Mouse (Mus musculus) hindbrain, embryonic 12.5 days (tissue): ENCODE data around the gene Alkbh4. TPM values are rescaled to one million over a fixed set of nuclear protein-coding genes. Genes with fewer than 3 reads are reported as not detected.
A peak's percentile ranks its signal among the peaks of the same experiment; 100 is the strongest.
"Not testable (repeated sequence)": the region's sequence is repeated elsewhere in the genome, so short reads cannot be mapped to it uniquely, and the experiment has no call there.

ENCODE experiments used
- ATAC-seq: fragments of 200-750 bp; cut with Nextera tagmentation; 2 replicates; pipeline ENCODE4 v1.8.0; 2017; ENCODE audit warnings: moderate TSS enrichment; ENCODE audit not compliant: low FRiP score
- H3K27ac ChIP-seq: fragments of 300-500 bp; sonication (generic); 2 replicates; pipeline ENCODE4 v1.5.1; 2016; ENCODE audit warnings: mild to moderate bottlenecking
- H3K27me3 ChIP-seq: fragments of 300-500 bp; sonication (generic); 2 replicates; pipeline ENCODE4 v1.6.1; 2016; ENCODE audit warnings: mild to moderate bottlenecking
- H3K36me3 ChIP-seq: fragments of 300-500 bp; sonication (generic); 2 replicates; pipeline ENCODE4 v1.6.1; 2016; ENCODE audit warnings: mild to moderate bottlenecking
- H3K4me1 ChIP-seq: fragments of 300-500 bp; sonication (generic); 2 replicates; pipeline ENCODE4 v1.6.1; 2016
- H3K4me2 ChIP-seq: fragments of 300-500 bp; sonication (generic); replicated peaks from 2 replicates; pipeline ENCODE4 v1.6.1; 2016; ENCODE audit warnings: mild to moderate bottlenecking
- H3K4me3 ChIP-seq: fragments of 300-500 bp; sonication (generic); 2 replicates; pipeline ENCODE4 v1.5.1; 2016; ENCODE audit warnings: mild to moderate bottlenecking
- H3K9ac ChIP-seq: fragments of 300-500 bp; sonication (generic); 2 replicates; pipeline ENCODE4 v1.6.1; 2016; ENCODE audit warnings: mild to moderate bottlenecking, moderate library complexity
- H3K9me3 ChIP-seq: fragments of 300-500 bp; sonication (generic); replicated peaks from 2 replicates; pipeline ENCODE4 v1.6.1; 2016; ENCODE audit warnings: mild to moderate bottlenecking
- WGBS: fragments of 180-500 bp; shearing (Covaris S2); methylation state at CpG from one replicate; pipeline ENCODE4 v1.1.7; 2016; 5-methylcytosine and 5-hydroxymethylcytosine counted together
- polyA plus RNA-seq: library from polyadenylated mRNA; unstranded; fragments of >200 nt; fragmentation: Nextera tagmentation; extraction: Ambion mirVana; gene quantifications from 2 replicates; pipeline ENCODE4 v1.2.1, GENCODE M21; 2016

Gene Alkbh4
- polyA plus RNA-seq, 1 experiment from 2014 or later = 23.3 TPM

DNA sequence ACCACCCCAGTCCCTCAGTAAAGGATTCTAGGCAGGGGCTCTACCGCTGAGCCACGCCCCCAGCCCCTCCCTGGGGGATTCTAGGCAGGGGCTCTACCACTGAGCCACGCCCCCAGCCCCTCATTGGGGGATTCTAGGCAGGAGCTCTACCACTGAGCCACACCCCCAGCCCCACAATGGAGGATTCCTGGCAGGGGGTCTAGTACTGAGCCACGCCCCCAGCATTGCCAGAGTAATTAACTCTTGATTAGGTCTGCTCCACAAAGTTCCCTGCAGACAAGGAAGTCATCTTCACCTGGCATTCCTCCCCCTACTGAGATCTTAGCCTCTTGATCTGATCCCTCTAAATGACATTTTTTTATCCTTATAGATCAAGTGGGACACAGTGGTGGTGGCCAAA is 22.4 kb upstream of the Alkbh4 start:
- not testable (repeated sequence) for ATAC-seq, H3K4me2 ChIP-seq, H3K9me3 ChIP-seq, H3K27me3 ChIP-seq, H3K4me3 ChIP-seq, H3K27ac ChIP-seq, H3K9ac ChIP-seq, H3K36me3 ChIP-seq
- WGBS = 56% methylated on average over 4 of the region's 4 CpGs
- peaks cover 22% of the 10 kb centered on the region for H3K4me1 ChIP-seq

GRCm38 (mm10) chr5:136115891-136116783 is 19.8 kb upstream of the Alkbh4 start, which contains the start of gene Polr2j:
Gene Polr2j, plus strand, starts transcription at chr5:136116631.
- 2% methylated on average over 42 of the region's 42 CpGs for WGBS
- H3K36me3 ChIP-seq = peaks cover 16% of the 10 kb centered on the region
- peak within 1 kb of the TSS; percentile 56; the same call in 1 of the 2 replicates for H3K27ac ChIP-seq
- H3K9me3 ChIP-seq = no peaks in the 10 kb centered on the region
- H3K4me1 ChIP-seq = peaks cover 23% of the 10 kb centered on the region
- peak within 1 kb of the TSS; percentile 80 for H3K9ac ChIP-seq
- ATAC-seq = peak; percentile 94
- H3K27me3 ChIP-seq = no peaks in the 10 kb centered on the region
- H3K4me2 ChIP-seq = peak within 1 kb of the TSS; percentile 88
- H3K4me3 ChIP-seq = peak within 1 kb of the TSS; percentile 75

- H3K9me3 ChIP-seq = no peaks in the 10 kb centered on the region
- H3K4me3 ChIP-seq = peak overlapping the region; percentile 75
- H3K36me3 ChIP-seq = peaks cover 22% of the 10 kb centered on the region
- peaks cover 23% of the 10 kb centered on the region for H3K4me1 ChIP-seq
- H3K27me3 ChIP-seq = no peaks in the 10 kb centered on the region
- under 1% methylated on average over 22 of the region's 22 CpGs for WGBS
- ATAC-seq = peak; percentile 65
- peak overlapping the region; percentile 88 for H3K4me2 ChIP-seq
- peak overlapping the region; percentile 80 for H3K9ac ChIP-seq
- H3K27ac ChIP-seq = peak overlapping the region; percentile 56; the same call in 1 of the 2 replicates
Observed at GRCm38 (mm10) chr5:136116784-136117112, 19.2 kb upstream of the Alkbh4 start.

DNA sequence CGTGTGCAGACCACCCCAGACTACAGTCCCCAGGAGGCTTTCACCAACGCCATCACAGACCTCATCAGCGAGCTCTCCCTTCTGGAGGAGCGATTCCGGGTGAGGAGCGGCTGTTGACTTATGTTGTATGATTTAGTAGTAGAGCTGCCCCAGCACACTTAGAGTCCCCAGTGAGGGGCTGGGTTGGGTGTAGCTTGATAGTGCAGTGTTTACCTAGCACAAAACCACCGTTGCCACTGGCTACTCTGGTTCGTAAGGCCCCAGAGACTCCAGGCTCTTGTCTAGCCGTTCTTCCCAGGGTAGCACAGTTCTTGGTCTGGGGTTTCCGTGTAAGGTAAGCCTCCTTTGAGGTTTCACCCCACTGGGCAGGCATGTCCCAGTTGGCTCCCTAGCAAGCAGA is 13.8 kb upstream of the Alkbh4 start:
- H3K27me3 ChIP-seq = no peaks in the 10 kb centered on the region
- no peak overlapping the region for H3K4me2 ChIP-seq
- 87% methylated on average over 10 of the region's 10 CpGs for WGBS
- H3K4me1 ChIP-seq = peaks cover 12% of the 10 kb centered on the region
- no peak overlapping the region for H3K9ac ChIP-seq
- H3K27ac ChIP-seq = no peak overlapping the region
- H3K9me3 ChIP-seq = no peaks in the 10 kb centered on the region
- no peak for ATAC-seq
- H3K36me3 ChIP-seq = peaks cover 64% of the 10 kb centered on the region
- H3K4me3 ChIP-seq = no peak overlapping the region

GRCm38 (mm10) chr5:136136292-136136990 is 495 bp downstream of the Alkbh4 start:
- Histone ChIP-seq H3K4me2 (peak overlapping the region; percentile 90), H3K9me3 (no peaks in the 10 kb centered on the region), H3K27ac (peak overlapping the region; percentile 60; the same call in 1 of the 2 replicates), H3K27me3 (no peaks in the 10 kb centered on the region), H3K4me3 (peak overlapping the region; percentile 64), H3K4me1 (peaks cover 19% of the 10 kb centered on the region), H3K9ac (peak overlapping the region; percentile 74), H3K36me3 (peaks cover 39% of the 10 kb centered on the region)
- no peak for ATAC-seq
- WGBS = 9% methylated on average over 20 of the region's 20 CpGs

DNA sequence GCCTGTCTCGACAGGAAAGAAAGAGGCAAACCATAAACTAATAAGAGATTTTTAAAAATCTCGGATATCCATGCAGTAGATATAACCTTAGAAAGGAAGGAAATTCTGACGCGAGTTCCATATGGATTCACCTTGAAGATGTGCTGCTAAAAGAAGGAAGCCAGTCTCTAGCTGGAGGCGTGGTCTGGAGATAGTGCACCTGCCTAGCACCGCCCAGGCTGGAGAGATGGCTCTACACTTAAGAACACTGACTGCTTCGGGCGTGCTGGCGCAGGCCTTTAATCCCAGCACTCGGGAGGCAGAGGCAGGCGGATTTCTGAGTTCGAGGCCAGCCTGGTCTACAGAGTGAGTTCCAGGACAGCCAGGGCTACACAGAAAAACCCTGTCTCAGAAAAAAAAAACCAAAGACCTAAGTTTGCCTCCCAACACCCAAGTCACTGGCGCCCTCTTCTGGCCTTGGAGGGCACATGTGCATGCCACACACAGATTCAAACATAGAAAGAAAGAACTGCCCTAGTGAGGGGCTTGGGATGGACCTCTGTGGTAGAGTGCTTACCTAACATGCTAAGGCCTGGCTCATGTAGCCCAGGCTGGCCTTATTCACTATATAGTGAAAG is 1.8 kb downstream of the Alkbh4 start:
- Histone ChIP-seq H3K4me3 (no peak overlapping the region), H3K4me2 (no peak overlapping the region), H3K27me3 (no peaks in the 10 kb centered on the region), H3K36me3 (peaks cover 41% of the 10 kb centered on the region), H3K9me3 (no peaks in the 10 kb centered on the region), H3K9ac (no peak overlapping the region), H3K4me1 (peaks cover 19% of the 10 kb centered on the region), H3K27ac (no peak overlapping the region)
- 75% methylated on average over 13 of the region's 13 CpGs for WGBS
- ATAC-seq = no peak

GRCm38 (mm10) chr5:136139393-136139792 is 3.4 kb downstream of the Alkbh4 start:
- WGBS = 96% methylated on average over 13 of the region's 13 CpGs
- Histone ChIP-seq H3K4me3 (no peak overlapping the region), H3K4me1 (peaks cover 19% of the 10 kb centered on the region), H3K9me3 (no peaks in the 10 kb centered on the region), H3K27me3 (no peaks in the 10 kb centered on the region), H3K9ac (no peak overlapping the region), H3K36me3 (peaks cover 36% of the 10 kb centered on the region), H3K27ac (no peak overlapping the region), H3K4me2 (no peak overlapping the region)
- no peak for ATAC-seq

GRCm38 (mm10) chr5:136140057-136140482 is 4.1 kb downstream of the Alkbh4 start:
- Histone ChIP-seq H3K4me1 (peaks cover 12% of the 10 kb centered on the region), H3K9ac (no peak overlapping the region), H3K27ac (no peak overlapping the region), H3K36me3 (peaks cover 36% of the 10 kb centered on the region), H3K27me3 (no peaks in the 10 kb centered on the region), H3K4me2 (no peak overlapping the region), H3K9me3 (no peaks in the 10 kb centered on the region), H3K4me3 (no peak overlapping the region)
- WGBS = 95% methylated on average over 10 of the region's 10 CpGs
- ATAC-seq = no peak

DNA sequence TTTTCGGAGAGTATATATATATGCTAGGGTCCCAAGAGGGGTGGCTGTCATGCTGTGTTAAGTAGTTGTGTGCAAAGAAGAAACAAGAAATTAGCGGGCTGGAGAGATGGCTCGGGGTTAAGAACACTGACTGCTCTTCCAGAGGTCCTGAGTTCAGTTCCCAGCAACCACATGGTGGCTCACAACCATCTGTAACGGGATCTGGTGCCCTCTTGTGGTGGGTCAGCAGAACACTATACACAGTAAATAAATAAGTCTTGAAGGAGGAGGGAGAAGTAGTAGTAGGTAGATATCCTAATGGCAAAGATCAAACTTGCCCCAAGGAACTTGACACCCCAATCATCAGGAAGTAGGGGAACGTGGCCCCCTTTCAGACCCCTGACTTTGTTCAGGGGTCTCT is 6.8 kb downstream of the Alkbh4 start:
- peaks cover 36% of the 10 kb centered on the region for H3K36me3 ChIP-seq
- no peaks in the 10 kb centered on the region for H3K27me3 ChIP-seq
- H3K9me3 ChIP-seq = no peaks in the 10 kb centered on the region
- no peak overlapping the region for H3K4me2 ChIP-seq
- no peak for ATAC-seq
- H3K9ac ChIP-seq = no peak overlapping the region
- 92% methylated on average over 5 of the region's 5 CpGs for WGBS
- H3K4me1 ChIP-seq = no peaks in the 10 kb centered on the region
- no peak overlapping the region for H3K27ac ChIP-seq
- no peak overlapping the region for H3K4me3 ChIP-seq

DNA sequence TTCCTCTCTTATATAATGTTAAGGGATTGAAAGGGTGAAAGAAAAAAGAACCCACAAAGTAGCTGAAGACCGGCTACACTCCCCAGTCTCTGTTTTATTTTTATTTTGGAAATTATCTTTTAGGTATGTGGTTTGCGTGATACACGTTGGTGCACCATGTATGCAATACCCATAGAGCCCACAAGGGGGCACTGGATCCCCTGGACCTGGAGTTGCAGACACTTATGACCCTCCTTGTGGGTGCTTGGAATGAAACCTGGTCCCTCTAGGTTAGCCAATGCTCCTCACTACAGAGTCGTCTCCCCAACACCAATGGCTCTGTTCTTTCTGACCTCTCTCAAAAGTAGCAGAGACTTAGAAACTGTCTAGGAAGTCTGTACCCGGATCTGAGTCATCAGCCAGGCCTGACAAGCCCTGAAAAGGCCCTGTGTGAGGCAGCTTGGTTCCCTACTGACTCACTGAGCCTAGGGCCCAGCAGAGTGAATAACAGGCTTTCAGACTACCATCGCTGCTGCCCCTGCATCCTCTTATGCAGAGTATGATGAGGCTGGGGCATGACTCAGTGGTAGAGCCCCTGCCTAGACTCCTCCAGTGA is 7.3 kb downstream of the Alkbh4 start:
- 88% methylated on average over 6 of the region's 6 CpGs for WGBS

DNA sequence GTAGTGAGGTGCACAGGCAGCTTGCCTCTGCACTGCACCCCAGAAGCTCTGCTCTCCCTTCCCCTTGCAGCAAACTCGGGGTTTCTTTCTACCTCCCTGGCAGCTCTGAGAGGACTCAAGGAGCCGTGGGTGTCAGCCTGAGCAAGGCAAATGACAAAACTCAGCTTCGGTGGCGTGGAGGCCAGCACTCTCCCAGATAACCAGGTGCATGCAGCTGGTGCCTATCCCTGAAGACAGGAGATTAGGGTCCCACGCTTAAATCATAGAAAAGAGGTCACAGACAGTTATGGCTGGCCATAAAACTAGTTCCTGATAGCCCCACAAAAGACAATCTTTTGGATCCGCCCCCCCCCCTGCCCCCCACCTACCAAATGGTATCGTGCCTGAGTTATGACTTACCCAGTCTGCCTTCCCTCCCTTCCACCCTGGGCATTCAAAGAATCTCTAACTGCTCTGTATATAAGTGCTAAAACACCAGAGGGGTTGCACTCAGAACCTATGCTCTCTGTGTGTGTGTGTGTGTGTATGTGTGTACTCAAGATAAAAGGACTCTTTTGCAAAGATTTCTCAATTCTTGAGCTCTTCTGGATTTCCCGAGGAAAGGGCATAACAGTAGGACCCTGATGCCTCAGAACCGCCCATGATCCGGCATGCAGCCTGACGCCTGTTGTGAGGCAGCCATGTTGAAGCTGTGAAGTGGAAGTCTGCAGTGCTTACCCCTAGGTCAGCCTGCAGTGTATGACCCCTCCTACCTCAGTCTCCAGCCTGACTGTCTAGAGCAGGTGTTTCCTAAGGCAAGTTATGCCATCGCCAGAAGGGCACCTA is 8.9 kb downstream of the Alkbh4 start:
- 74% methylated on average over 12 of the region's 12 CpGs for WGBS
- Histone ChIP-seq H3K4me3 (no peak overlapping the region), H3K27ac (no peak overlapping the region), H3K9me3 (no peaks in the 10 kb centered on the region), H3K36me3 (peaks cover 26% of the 10 kb centered on the region), H3K27me3 (no peaks in the 10 kb centered on the region), H3K4me2 (no peak overlapping the region), H3K9ac (no peak overlapping the region), H3K4me1 (no peaks in the 10 kb centered on the region)
- no peak for ATAC-seq

More for the DNA sequence above, 7.3 kb downstream of the Alkbh4 start:
- H3K4me1 ChIP-seq = no peaks in the 10 kb centered on the region
- no peak overlapping the region for H3K9ac ChIP-seq
- H3K9me3 ChIP-seq = no peaks in the 10 kb centered on the region
- H3K27me3 ChIP-seq = no peaks in the 10 kb centered on the region
- no peak overlapping the region for H3K4me2 ChIP-seq
- H3K27ac ChIP-seq = no peak overlapping the region
- H3K36me3 ChIP-seq = peaks cover 36% of the 10 kb centered on the region
- H3K4me3 ChIP-seq = no peak overlapping the region
- ATAC-seq = no peak
